Mouse (Mus musculus) embryo, embryonic 11.5 days (tissue): ENCODE measurements at regions not wholly inside any gene's neighbourhood (a gene's known extent, or its start where the extent isn't known, plus 50 kb on each side); places are given as distances from the start of the nearest gene placed in this dataset.

Experiments
- DNase-seq: peaks from one replicate; pipeline ENCODE4 v3.0.0-alpha.2; 2012; ENCODE audit warnings: low read depth, low spot score

GRCm38 (mm10) chr7:68858471-68859210 lies 109.6 kb upstream of the Arrdc4 start:
- DNase-seq, result no peak

GRCm38 (mm10) chr7:68851981-68852575 lies 103.0 kb upstream of the Arrdc4 start:
- DNase-seq, result no peak

- DNase-seq, result no peak
These were observed 95.6 kb upstream of the Arrdc4 start for GRCm38 (mm10) chr7:68844606-68845005.

- no peak for DNase-seq
These were observed 94.3 kb upstream of the Arrdc4 start for GRCm38 (mm10) chr7:68843374-68843773.

GRCm38 (mm10) chr7:68833977-68834791 lies 85.1 kb upstream of the Arrdc4 start:
- no peak for DNase-seq

- no peak for DNase-seq
These were observed 84.5 kb upstream of the Arrdc4 start for GRCm38 (mm10) chr7:68833517-68833916.

GRCm38 (mm10) chr7:68829861-68830260 lies 80.8 kb upstream of the Arrdc4 start:
- DNase-seq, result peak; percentile 57

GRCm38 (mm10) chr7:68824399-68824798 lies 75.4 kb upstream of the Arrdc4 start:
- no peak for DNase-seq

- no peak for DNase-seq
These were observed 74.6 kb upstream of the Arrdc4 start for GRCm38 (mm10) chr7:68823646-68824045.

- DNase-seq, result peak; percentile 53
These were observed 74.1 kb upstream of the Arrdc4 start for GRCm38 (mm10) chr7:68823189-68823588.

- DNase-seq, result no peak
These were observed 66.0 kb upstream of the Arrdc4 start for GRCm38 (mm10) chr7:68814823-68815666.

- no peak for DNase-seq
These were observed 60.7 kb upstream of the Arrdc4 start for GRCm38 (mm10) chr7:68809782-68810181.
